Comparison of ENCODE assay signal across 15 mouse cellular contexts in genomic region chr7:112155194-112155593, GRCm38 (mm10). TPM values are rescaled to one million over a fixed set of nuclear protein-coding genes. Genes with fewer than 3 reads are reported as not detected.
DNase-seq lines count a peak whose midpoint lies in the region; ATAC-seq and TF ChIP-seq lines count a peak whose summit lies in the region.
"Had no signal": no experiment of that assay in that cellular context is flagged by ENCODE, and none has a peak within 500 bp of the region (broad histone marks: within the 10 kb centered on the region; RNA-seq: fewer than 3 reads in every experiment).

No protein-coding gene starts in this region.

- H3K9me3 ChIP-seq in intestine, embryonic 14.5 days (ENCODE audit: control insufficient read depth, low read length): no peaks in the 10 kb centered on the region
- no peaks in the 10 kb centered on the region for H3K9me3 ChIP-seq in intestine, postnatal 0 days (ENCODE audit: control insufficient read depth)
- no peaks in the 10 kb centered on the region for H3K9me3 ChIP-seq in limb, embryonic 15.5 days
- H3K9me3 ChIP-seq in stomach, embryonic 16.5 days (replicated peaks; ENCODE audit: control insufficient read depth, low read length): no peaks in the 10 kb centered on the region
- H3K9me3 ChIP-seq: liver, embryonic 15.5 days had no signal

- peaks cover 33% of the 10 kb centered on the region for H3K4me1 ChIP-seq in intestine, embryonic 14.5 days (replicated peaks; ENCODE audit: control insufficient read depth, insufficient read depth, low read length)
- no peaks in the 10 kb centered on the region; the same call in 1 of the 2 replicates for H3K4me1 ChIP-seq in intestine, postnatal 0 days (replicated peaks; ENCODE audit: control insufficient read depth, insufficient read depth, low read length)
- peaks cover 60% of the 10 kb centered on the region for H3K4me1 ChIP-seq in limb, embryonic 15.5 days
- peaks cover 30% of the 10 kb centered on the region for H3K4me1 ChIP-seq in stomach, embryonic 16.5 days (ENCODE audit: control insufficient read depth, insufficient read depth, low read length)
- H3K4me1 ChIP-seq: liver, embryonic 15.5 days had no signal

- DNase-seq in intestine, embryonic 14.5 days (ENCODE audit: low spot score): no peak
- DNase-seq in testis, postnatal 14 days (ENCODE audit: low spot score): peak; percentile 31
- no peak for DNase-seq in testis, postnatal 10 days (ENCODE audit: low spot score)
- no peak for DNase-seq in cerebellum, adult 18-20 months
- DNase-seq: adrenal gland, postnatal 10 days; gastrocnemius, postnatal 14 days; midbrain, embryonic 14.5 days; right cerebral cortex, postnatal 14 days had no signal

- no peak for ATAC-seq in intestine, embryonic 14.5 days (replicated peaks; ENCODE audit: low FRiP score, low TSS enrichment, low read depth)
- no peak for ATAC-seq in intestine, postnatal 0 days
- no peak for ATAC-seq in limb, embryonic 15.5 days (ENCODE audit: insufficient number of reproducible peaks, low FRiP score, low TSS enrichment, low read depth)
- ATAC-seq in stomach, embryonic 16.5 days (ENCODE audit: insufficient read depth, low FRiP score): no peak
- no peak for ATAC-seq in monocyte, adult 5-6 weeks (replicated peaks; ENCODE audit: insufficient number of reproducible peaks, low FRiP score, low TSS enrichment, poor library complexity, severe bottlenecking)
- ATAC-seq: forebrain, embryonic 14.5 days had no signal

- WGBS in intestine, embryonic 14.5 days: 3% methylated on average over 1 of the region's 1 CpGs
- 13% methylated on average over 1 of the region's 1 CpGs for WGBS in intestine, postnatal 0 days
- WGBS in limb, embryonic 15.5 days: 7% methylated on average over 1 of the region's 1 CpGs
- 3% methylated on average over 1 of the region's 1 CpGs for WGBS in stomach, embryonic 16.5 days

- H3K4me2 ChIP-seq in intestine, embryonic 14.5 days (ENCODE audit: low read length): peak overlapping the region; percentile 29
- H3K4me2 ChIP-seq in intestine, postnatal 0 days (replicated peaks; ENCODE audit: low read depth): no peak overlapping the region
- peak overlapping the region; percentile 22; the same call in 1 of the 2 replicates for H3K4me2 ChIP-seq in limb, embryonic 15.5 days
- H3K4me2 ChIP-seq in stomach, embryonic 16.5 days (ENCODE audit: low read depth, low read length): peak overlapping the region; percentile 34; the same call in 1 of the 2 replicates
- H3K4me2 ChIP-seq: liver, embryonic 15.5 days had no signal

- peaks cover 7% of the 10 kb centered on the region; the same call in 1 of the 2 replicates for H3K36me3 ChIP-seq in intestine, embryonic 14.5 days (ENCODE audit: control insufficient read depth, insufficient read depth, low read length)
- no peaks in the 10 kb centered on the region for H3K36me3 ChIP-seq in intestine, postnatal 0 days (ENCODE audit: control insufficient read depth, insufficient read depth)
- no peaks in the 10 kb centered on the region for H3K36me3 ChIP-seq in limb, embryonic 15.5 days
- no peaks in the 10 kb centered on the region for H3K36me3 ChIP-seq in stomach, embryonic 16.5 days (ENCODE audit: control insufficient read depth, insufficient read depth, low read length)
- H3K36me3 ChIP-seq: liver, embryonic 15.5 days had no signal

- H3K9ac ChIP-seq in intestine, embryonic 14.5 days (ENCODE audit: low read length): no peak overlapping the region
- no peak overlapping the region for H3K9ac ChIP-seq in intestine, postnatal 0 days (ENCODE audit: low read depth, low read length)
- H3K9ac ChIP-seq in limb, embryonic 15.5 days: no peak overlapping the region
- H3K9ac ChIP-seq in stomach, embryonic 16.5 days (ENCODE audit: low read length): no peak overlapping the region
- H3K9ac ChIP-seq: liver, embryonic 15.5 days had no signal

- H3K4me3 ChIP-seq in intestine, embryonic 14.5 days (ENCODE audit: low read depth, low read length): no peak overlapping the region
- no peak overlapping the region for H3K4me3 ChIP-seq in intestine, postnatal 0 days (ENCODE audit: low read depth, low read length)
- H3K4me3 ChIP-seq in limb, embryonic 15.5 days: peak overlapping the region; percentile 10; the same call in 1 of the 2 replicates
- no peak overlapping the region for H3K4me3 ChIP-seq in stomach, embryonic 16.5 days (replicated peaks; ENCODE audit: low read length)
- H3K4me3 ChIP-seq: liver, embryonic 15.5 days had no signal

- peak overlapping the region; percentile 84 for H3K27ac ChIP-seq in intestine, embryonic 14.5 days (ENCODE audit: low read depth)
- H3K27ac ChIP-seq in intestine, postnatal 0 days (ENCODE audit: low read depth, low read length): no peak overlapping the region
- H3K27ac ChIP-seq in limb, embryonic 15.5 days: peak overlapping the region; percentile 80
- peak overlapping the region; percentile 71 for H3K27ac ChIP-seq in stomach, embryonic 16.5 days (ENCODE audit: low read length)
- H3K27ac ChIP-seq: liver, embryonic 15.5 days had no signal

- no peaks in the 10 kb centered on the region for H3K27me3 ChIP-seq in intestine, embryonic 14.5 days (replicated peaks; ENCODE audit: control insufficient read depth, insufficient read depth, low read length)
- H3K27me3 ChIP-seq in intestine, postnatal 0 days (replicated peaks; ENCODE audit: control insufficient read depth, insufficient read depth, low read length): peaks cover 4% of the 10 kb centered on the region
- H3K27me3 ChIP-seq in limb, embryonic 15.5 days: 0 out of 2 replicates have a peak, but pooled peaks cover 5% of the 10 kb centered on the region
- no peaks in the 10 kb centered on the region for H3K27me3 ChIP-seq in stomach, embryonic 16.5 days (ENCODE audit: control insufficient read depth, insufficient read depth, low read length)

- no peak for TF ChIP-seq CTCF in intestine, postnatal 0 days (IDR thresholded peaks at IDR 0.05; ENCODE audit: low read depth)

RNA-seq across cellular contexts. Expression of gene Dkk3, which starts 3.7 kb away (rescaled TPM):
- 22.9 and 27.4 TPM in 2 replicates for polyA plus RNA-seq in intestine, embryonic 14.5 days (2014; fragmentation: Nextera tagmentation; extraction: Ambion mirVana)
- polyA plus RNA-seq in intestine, postnatal 0 days (2015; fragmentation: Nextera tagmentation; extraction: Ambion mirVana): 17.0 and 19.2 TPM in 2 replicates
- polyA plus RNA-seq in limb, embryonic 15.5 days (2015; fragmentation: Nextera tagmentation; extraction: Ambion mirVana): 99.3 and 106 TPM in 2 replicates
- 45.4 and 53.6 TPM in 2 replicates for polyA plus RNA-seq in stomach, embryonic 16.5 days (2015; fragmentation: Nextera tagmentation; extraction: Ambion mirVana)
- not detected in 3 replicates for total RNA-seq in monocyte, adult 5-6 weeks (2017)
- total RNA-seq: hematopoietic stem cell, adult 5-6 weeks had no signal
